Mouse (Mus musculus) neural tube, embryonic 15.5 days (tissue): ENCODE measurements around the gene 2310009B15Rik. TPM values are rescaled to one million over a fixed set of nuclear protein-coding genes. Genes with fewer than 3 reads are reported as not detected.

Source experiments
- ATAC-seq: fragments of 200-750 bp; cut with Nextera tagmentation; 2 replicates; pipeline ENCODE4 v1.8.0; 2017; ENCODE audit warnings: mild to moderate bottlenecking, moderate TSS enrichment, moderate library complexity; ENCODE audit not compliant: low FRiP score
- H3K27ac ChIP-seq: fragments of 300-500 bp; sonication (generic); replicated peaks from 2 replicates; pipeline ENCODE4 v1.5.1; 2015; ENCODE audit warnings: mild to moderate bottlenecking, inconsistent platforms
- H3K27me3 ChIP-seq: fragments of 300-500 bp; sonication (generic); replicated peaks from 2 replicates; pipeline ENCODE4 v1.6.1; 2015; ENCODE audit warnings: inconsistent platforms
- H3K36me3 ChIP-seq: fragments of 300-500 bp; sonication (generic); 2 replicates; pipeline ENCODE4 v1.6.1; 2015; ENCODE audit warnings: inconsistent platforms
- H3K4me1 ChIP-seq: fragments of 300-500 bp; sonication (generic); 2 replicates; pipeline ENCODE4 v1.6.1; 2015; ENCODE audit warnings: inconsistent platforms
- H3K4me2 ChIP-seq: fragments of 300-500 bp; sonication (generic); 2 replicates; pipeline ENCODE4 v1.6.1; 2015; ENCODE audit warnings: inconsistent platforms, mild to moderate bottlenecking, moderate library complexity
- H3K4me3 ChIP-seq: fragments of 300-500 bp; sonication (generic); replicated peaks from 2 replicates; pipeline ENCODE4 v1.5.1; 2015; ENCODE audit warnings: mild to moderate bottlenecking, inconsistent platforms
- H3K9ac ChIP-seq: fragments of 300-500 bp; sonication (generic); replicated peaks from 2 replicates; pipeline ENCODE4 v1.6.1; 2015; ENCODE audit warnings: mild to moderate bottlenecking, inconsistent platforms
- H3K9me3 ChIP-seq: fragments of 300-500 bp; sonication (generic); replicated peaks from 2 replicates; pipeline ENCODE4 v1.6.1; 2016; ENCODE audit warnings: inconsistent platforms
- WGBS: fragments of 180-500 bp; shearing (Covaris S2); methylation state at CpG from one replicate; pipeline ENCODE4 v1.1.7; 2015; ENCODE audit warnings: mixed read lengths; 5-methylcytosine and 5-hydroxymethylcytosine counted together
- polyA plus RNA-seq: library from polyadenylated mRNA; unstranded; fragments of >200 nt; fragmentation: Nextera tagmentation; extraction: Ambion mirVana; gene quantifications from 2 replicates; pipeline ENCODE4 v1.2.1, GENCODE M21; 2015

Gene 2310009B15Rik
- polyA plus RNA-seq, 1 experiment from 2014 or later = 32.1 TPM

DNA sequence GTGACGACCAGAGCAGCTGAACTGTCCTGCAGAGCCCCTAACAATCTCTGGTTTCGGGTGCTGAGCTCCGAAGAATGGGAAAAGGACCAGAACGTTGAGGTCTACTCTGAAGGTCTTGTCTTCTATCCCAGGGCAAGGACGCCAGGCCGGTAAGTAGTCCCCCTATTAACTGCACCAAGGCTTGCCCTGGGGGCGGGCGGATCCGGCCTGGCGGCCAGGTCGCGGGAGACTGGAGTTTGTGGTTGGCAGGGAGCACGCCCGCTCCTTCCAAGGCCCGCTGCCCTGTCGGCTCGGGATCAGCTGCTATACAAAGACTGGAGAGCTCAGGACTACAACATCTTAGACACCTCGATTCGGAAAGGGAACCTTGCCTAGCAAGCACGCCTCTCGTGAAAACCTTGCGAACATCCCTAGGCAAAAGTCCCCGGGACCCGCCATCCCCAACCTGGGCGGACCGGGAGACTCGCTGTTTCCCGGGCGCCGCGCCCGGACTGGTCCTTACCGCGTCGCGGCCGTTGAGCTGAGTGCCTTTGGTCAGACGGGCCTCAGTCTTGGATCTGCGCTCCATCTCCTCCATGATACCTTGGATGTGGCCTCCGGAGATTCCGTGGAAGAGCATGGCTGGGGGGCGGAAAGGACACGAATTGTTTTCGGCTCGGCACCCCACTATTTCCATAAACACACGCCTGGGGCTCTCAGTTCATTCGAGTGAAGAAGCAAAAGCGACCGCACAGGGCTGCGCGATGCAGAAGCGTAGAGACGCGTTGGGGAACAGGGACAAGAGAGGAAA is 15.2 kb downstream of the 2310009B15Rik start:
- no peak overlapping the region for H3K9ac ChIP-seq
- H3K4me3 ChIP-seq = peak overlapping the region; percentile 27
- H3K9me3 ChIP-seq = no peaks in the 10 kb centered on the region
- H3K27ac ChIP-seq = no peak overlapping the region
- H3K27me3 ChIP-seq = peaks cover 71% of the 10 kb centered on the region
- no peak for ATAC-seq
- 2% methylated on average over 54 of the region's 54 CpGs for WGBS
- peak overlapping the region; percentile 49 for H3K4me2 ChIP-seq
- peaks cover 24% of the 10 kb centered on the region for H3K4me1 ChIP-seq
- H3K36me3 ChIP-seq = no peaks in the 10 kb centered on the region

DNA sequence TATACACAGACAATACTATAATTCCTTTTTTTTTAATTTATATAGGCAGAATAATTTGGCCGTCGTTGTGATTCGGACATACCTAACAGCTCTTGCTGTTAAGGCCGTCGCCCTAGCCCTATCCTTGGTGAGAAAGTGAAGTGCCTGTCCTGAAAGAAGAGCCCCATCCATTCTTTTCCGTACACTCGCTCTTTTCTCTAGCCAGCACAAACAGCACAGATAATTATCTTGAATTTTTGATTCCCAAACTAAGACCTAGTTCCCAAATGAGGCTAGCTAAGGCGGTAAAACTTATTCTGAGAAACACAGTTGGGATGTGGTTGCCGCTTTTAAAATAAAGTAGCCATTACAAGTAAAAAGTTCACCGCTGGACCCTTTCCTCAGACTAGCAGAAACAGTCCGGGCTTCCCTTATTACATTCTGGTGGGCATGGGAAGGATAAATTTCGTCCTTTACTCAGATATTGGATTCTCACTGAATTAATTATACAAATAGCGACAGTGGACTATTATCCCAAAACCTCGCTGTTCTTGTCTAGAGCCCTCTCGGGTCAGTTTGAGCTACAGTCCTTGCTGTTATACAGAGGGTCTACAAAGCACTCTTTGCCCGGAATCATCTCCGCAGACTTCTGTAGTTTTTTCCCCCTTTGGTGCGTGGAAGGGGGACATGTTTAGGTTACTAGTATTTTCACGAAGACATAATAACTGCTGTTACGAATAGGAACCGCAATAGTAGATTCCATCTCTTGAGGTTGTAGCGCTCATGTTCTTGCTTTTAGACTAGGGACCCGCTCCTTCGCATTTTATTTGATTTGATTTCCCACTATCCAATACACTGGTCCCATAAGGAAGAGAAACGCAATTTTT is 16.0 kb downstream of the 2310009B15Rik start:
- no peak overlapping the region for H3K27ac ChIP-seq
- H3K4me2 ChIP-seq = no peak overlapping the region
- H3K27me3 ChIP-seq = peaks cover 71% of the 10 kb centered on the region
- ATAC-seq = no peak
- H3K4me3 ChIP-seq = no peak overlapping the region
- no peak overlapping the region for H3K9ac ChIP-seq
- no peaks in the 10 kb centered on the region for H3K9me3 ChIP-seq
- no peaks in the 10 kb centered on the region for H3K36me3 ChIP-seq
- WGBS = 4% methylated on average over 25 of the region's 25 CpGs
- peaks cover 24% of the 10 kb centered on the region for H3K4me1 ChIP-seq

DNA sequence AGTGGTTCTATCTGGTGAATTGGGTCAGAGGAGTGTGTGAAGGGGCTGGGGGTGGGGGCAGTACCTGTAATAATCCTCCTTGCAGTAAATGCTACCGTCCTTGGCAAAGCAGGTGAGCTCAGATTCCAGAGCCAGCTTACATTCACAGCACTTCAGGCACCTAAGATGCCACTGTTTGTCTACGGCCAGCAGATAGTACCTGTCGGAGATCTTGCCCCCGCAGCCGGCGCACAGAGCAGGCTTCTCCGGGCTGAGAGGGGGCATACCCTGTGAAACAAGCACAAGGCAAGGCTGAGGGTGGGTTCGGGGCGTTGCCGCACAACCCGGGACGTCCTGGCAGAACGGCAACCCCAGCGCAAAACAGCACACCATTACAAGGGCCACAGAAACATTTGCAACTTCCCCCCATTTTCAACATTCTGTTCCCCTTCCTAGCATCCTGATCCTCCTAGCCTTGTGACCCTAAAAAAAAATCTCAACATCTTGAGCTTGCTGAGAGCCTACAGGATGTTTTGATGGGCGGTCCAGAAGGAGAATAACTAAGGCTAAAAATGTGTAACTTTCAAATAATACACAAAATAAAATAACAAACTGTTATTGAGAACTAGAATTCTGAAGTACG is 16.7 kb downstream of the 2310009B15Rik start:
- H3K4me3 ChIP-seq = no peak overlapping the region
- ATAC-seq = no peak
- no peak overlapping the region for H3K4me2 ChIP-seq
- no peak overlapping the region for H3K27ac ChIP-seq
- H3K36me3 ChIP-seq = no peaks in the 10 kb centered on the region
- 6% methylated on average over 16 of the region's 16 CpGs for WGBS
- H3K27me3 ChIP-seq = peaks cover 70% of the 10 kb centered on the region
- H3K9ac ChIP-seq = no peak overlapping the region
- peaks cover 24% of the 10 kb centered on the region for H3K4me1 ChIP-seq
- H3K9me3 ChIP-seq = no peaks in the 10 kb centered on the region

DNA sequence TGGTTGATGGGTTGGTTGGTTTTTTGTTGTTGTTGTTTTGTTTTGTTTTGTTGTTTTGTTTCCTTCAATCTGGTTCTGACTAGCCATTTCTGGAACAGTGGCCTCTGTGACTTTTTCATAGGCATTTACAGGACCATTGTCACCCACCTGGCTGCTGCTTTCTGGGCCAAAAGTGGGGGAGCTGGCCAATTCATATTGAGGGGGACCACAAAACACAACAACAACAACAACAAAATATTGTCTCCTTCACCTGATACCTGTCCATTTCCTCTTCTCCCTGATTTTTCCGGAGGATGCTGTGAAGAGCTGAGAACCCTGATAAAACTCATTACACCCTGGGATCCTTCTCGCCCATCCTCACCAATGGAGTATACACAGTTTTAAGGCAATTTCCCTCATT is 17.4 kb downstream of the 2310009B15Rik start:
- Histone ChIP-seq H3K27ac (no peak overlapping the region), H3K4me3 (no peak overlapping the region), H3K4me1 (peaks cover 24% of the 10 kb centered on the region), H3K36me3 (no peaks in the 10 kb centered on the region), H3K27me3 (peaks cover 71% of the 10 kb centered on the region), H3K9me3 (no peaks in the 10 kb centered on the region), H3K9ac (no peak overlapping the region), H3K4me2 (no peak overlapping the region)
- WGBS = 4% methylated on average over 2 of the region's 2 CpGs
- ATAC-seq = no peak

DNA sequence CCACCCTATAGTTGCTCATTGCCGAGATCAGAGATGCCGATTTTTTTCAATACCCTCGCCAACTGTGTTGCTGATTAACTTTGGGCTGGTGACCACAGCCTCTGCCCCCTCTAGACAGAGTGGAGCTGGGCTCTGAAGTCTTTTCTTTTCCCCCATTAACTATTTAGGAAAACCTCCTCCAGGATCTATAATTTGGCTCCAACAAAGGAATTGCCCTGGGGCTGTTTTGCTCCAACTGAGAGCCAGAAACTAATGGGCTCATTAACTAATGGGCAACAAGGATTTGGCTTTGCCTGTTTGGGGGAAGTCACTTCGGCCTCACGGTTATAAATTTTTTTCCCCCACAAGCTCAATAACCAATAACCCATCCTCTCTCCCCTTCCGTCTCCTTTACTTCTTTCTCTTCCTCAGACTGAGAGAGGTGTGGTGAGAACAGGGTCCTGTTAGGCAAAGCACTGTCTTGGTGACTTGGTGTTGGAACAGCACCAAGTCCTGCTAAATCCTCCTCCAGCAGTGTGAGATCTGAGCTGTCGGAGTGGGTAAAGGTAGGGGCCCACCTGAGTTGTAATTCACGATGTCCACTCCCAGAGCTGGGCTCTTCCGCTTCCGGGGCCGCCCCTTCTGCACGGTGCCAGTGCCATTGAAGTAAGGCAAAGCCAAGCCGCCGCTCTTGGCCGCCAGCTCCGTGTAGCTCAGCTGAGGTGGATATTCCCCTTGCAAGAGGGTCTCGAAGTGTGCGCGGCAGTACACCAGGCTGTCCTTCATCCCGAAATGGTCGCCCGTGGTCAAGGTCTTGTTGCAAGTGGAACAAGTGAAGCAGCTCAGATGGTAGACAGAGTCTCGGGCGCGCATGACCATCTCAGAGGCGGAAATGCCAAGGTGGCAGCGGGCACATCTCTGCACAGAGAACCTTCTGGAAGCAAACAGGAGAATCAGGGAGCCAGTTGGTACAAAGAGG is 18.6 kb downstream of the 2310009B15Rik start:
- Histone ChIP-seq H3K4me2 (peak overlapping the region; percentile 27), H3K9ac (no peak overlapping the region), H3K4me3 (no peak overlapping the region), H3K27ac (no peak overlapping the region), H3K9me3 (no peaks in the 10 kb centered on the region), H3K27me3 (peaks cover 72% of the 10 kb centered on the region), H3K36me3 (no peaks in the 10 kb centered on the region), H3K4me1 (peaks cover 15% of the 10 kb centered on the region)
- WGBS = 8% methylated on average over 27 of the region's 27 CpGs
- no peak for ATAC-seq

DNA sequence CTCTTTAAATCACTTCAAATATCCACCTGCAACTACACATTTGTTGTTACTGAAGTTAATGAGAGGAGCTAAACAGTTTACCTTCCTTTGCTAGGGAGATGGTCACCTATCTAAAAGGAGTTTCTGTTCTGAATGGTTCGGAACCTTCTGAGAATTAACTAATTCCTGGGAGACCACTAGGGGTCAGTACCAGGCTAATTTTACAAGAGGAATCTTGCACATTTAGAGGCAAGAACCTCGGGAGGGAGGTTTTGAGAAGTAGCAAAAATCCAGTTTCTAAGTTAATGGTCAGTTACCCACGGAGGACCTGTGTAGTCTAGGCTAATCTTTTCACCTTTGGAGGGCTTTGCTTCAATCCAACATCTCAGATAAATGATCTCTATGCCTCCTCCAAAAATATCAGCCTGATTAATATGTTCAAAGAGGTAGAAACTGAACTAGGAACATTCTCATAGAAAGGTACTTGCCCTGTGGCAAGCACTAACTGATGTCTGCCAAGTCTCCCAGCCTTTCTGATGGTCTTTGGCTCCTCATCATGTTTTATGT is 21.2 kb downstream of the 2310009B15Rik start:
- no peak overlapping the region for H3K9ac ChIP-seq
- no peak overlapping the region for H3K4me2 ChIP-seq
- H3K4me3 ChIP-seq = no peak overlapping the region

DNA sequence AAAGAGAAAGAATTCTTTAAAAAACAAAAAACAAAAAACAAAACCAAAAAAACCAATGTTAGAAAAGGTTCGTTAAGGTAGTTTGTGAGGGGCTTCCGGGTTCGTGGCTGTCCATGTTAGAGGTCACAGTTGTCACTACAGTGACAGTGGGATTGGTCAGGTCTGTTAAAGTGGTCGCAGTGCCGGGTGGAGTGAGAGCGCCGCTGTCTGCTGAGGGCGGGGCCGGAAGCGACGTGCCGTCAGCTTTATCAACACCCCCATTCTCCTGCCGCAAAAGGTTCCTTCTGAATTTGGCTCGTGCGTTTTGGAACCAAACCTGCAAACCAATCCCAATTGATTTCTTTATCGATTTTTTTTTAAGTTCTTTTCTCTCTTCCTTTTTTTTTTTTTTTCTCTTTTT is 25.3 kb downstream of the 2310009B15Rik start:
- no peak for ATAC-seq
- WGBS = 1% methylated on average over 16 of the region's 16 CpGs

More for the DNA sequence above, 21.2 kb downstream of the 2310009B15Rik start:
- Histone ChIP-seq H3K27me3 (peaks cover 80% of the 10 kb centered on the region), H3K9me3 (no peaks in the 10 kb centered on the region), H3K27ac (no peak overlapping the region), H3K36me3 (no peaks in the 10 kb centered on the region), H3K4me1 (peaks cover 6% of the 10 kb centered on the region)
- no peak for ATAC-seq
- 3% methylated on average over 3 of the region's 3 CpGs for WGBS

DNA sequence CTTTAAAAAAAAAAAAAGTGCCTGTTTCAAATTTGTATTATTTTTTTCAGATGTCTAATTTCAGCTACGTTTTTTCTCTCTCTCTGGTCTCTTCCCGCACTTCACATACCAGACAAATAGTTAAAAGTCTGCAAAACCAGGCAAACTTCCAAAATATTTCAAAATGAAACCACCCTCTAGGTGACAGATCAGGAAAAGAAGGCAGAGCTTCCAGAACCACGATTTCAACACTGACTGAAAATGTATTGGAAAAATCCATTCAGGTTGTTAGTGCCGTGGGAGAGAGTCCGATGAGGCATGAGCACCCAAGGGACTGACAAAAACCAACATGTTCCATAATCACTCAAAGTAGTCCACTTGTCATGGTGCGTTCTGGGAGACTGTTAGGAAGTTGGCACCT is 29.8 kb downstream of the 2310009B15Rik start:
- Histone ChIP-seq H3K27me3 (peaks cover 2% of the 10 kb centered on the region), H3K4me2 (no peak overlapping the region), H3K4me3 (no peak overlapping the region), H3K9me3 (no peaks in the 10 kb centered on the region), H3K4me1 (peaks cover 3% of the 10 kb centered on the region; the same call in 1 of the 2 replicates), H3K27ac (no peak overlapping the region), H3K9ac (no peak overlapping the region), H3K36me3 (no peaks in the 10 kb centered on the region)
- ATAC-seq = no peak
- 65% methylated on average over 6 of the region's 6 CpGs for WGBS

More for the DNA sequence above, 25.3 kb downstream of the 2310009B15Rik start:
- Histone ChIP-seq H3K27ac (no peak overlapping the region), H3K4me3 (peak overlapping the region; percentile 21), H3K4me2 (peak overlapping the region; percentile 53), H3K9me3 (no peaks in the 10 kb centered on the region), H3K27me3 (peaks cover 44% of the 10 kb centered on the region), H3K4me1 (peaks cover 3% of the 10 kb centered on the region; the same call in 1 of the 2 replicates), H3K36me3 (no peaks in the 10 kb centered on the region), H3K9ac (no peak overlapping the region)

DNA sequence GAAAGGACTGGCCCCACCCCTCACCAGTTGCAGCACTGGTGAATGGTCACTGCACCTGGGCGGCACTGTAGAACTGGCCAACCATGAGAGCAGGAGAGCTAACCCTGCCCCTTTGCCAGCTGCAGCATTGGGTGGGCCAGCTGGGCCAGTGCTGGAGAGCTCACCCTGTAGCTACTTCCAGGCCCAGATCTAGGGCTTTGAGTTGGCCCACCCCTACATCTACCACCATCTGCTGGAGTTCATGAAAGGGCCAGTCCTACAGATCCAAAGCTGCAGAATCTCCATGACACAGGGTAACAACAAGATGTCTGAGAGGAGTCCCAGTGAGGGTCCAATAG is 33.7 kb downstream of the 2310009B15Rik start:
- ATAC-seq = no peak
- H3K27me3 ChIP-seq = no peaks in the 10 kb centered on the region
- H3K27ac ChIP-seq = no peak overlapping the region
- 89% methylated on average over 1 of the region's 1 CpGs for WGBS
- no peaks in the 10 kb centered on the region for H3K9me3 ChIP-seq
- H3K36me3 ChIP-seq = no peaks in the 10 kb centered on the region
- H3K9ac ChIP-seq = no peak overlapping the region
- H3K4me3 ChIP-seq = no peak overlapping the region
- H3K4me1 ChIP-seq = no peaks in the 10 kb centered on the region
- H3K4me2 ChIP-seq = no peak overlapping the region

DNA sequence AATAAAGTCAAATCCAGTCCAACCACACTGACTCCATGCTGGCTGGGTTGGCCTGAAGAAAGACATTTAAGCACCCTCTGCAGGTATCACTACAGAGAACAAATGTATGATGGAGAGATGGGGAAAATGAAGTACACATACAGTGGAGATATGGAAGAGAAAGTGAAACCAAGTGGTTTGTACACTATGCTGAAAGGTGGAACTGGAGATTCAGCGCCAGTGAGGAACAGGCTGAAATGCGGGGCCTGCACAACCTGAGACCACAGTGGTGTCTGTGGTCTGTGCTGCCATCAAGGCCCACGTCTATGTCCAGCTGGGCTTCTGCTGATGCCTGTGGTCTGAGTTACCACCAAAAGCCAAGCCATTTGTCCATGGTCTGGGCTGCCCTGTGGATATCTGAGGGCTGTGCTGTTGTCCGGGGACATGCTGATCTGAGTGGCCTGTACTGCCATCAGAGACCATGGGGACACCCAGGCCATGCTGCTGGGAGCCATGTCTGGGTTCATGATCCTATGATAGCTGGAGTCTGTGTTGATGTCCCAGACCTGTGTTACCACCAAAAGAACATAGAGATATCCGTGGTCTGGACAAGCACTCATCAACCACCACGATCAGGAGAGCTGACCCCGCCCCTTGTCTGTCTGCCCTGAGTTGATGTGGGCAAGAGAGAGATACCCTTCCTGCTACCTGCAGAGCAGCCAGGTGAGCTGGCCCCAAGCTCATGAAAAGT is 34.2 kb downstream of the 2310009B15Rik start:
- Histone ChIP-seq H3K4me3 (no peak overlapping the region), H3K9ac (no peak overlapping the region), H3K9me3 (no peaks in the 10 kb centered on the region), H3K4me2 (no peak overlapping the region), H3K4me1 (no peaks in the 10 kb centered on the region), H3K27me3 (no peaks in the 10 kb centered on the region), H3K36me3 (no peaks in the 10 kb centered on the region), H3K27ac (no peak overlapping the region)
- ATAC-seq = no peak
- 96% methylated on average over 7 of the region's 7 CpGs for WGBS
